Mouse (Mus musculus) right cerebral cortex, adult 18-20 months (tissue): ENCODE measurements around the gene Crtc3.
A peak's percentile ranks its signal among the peaks of the same experiment; 100 is the strongest.

ENCODE experiments used
- DNase-seq: peaks from one replicate; pipeline ENCODE4 v3.0.0; 2022; ENCODE audit warnings: mixed read lengths

The Crtc3 gene

DNA sequence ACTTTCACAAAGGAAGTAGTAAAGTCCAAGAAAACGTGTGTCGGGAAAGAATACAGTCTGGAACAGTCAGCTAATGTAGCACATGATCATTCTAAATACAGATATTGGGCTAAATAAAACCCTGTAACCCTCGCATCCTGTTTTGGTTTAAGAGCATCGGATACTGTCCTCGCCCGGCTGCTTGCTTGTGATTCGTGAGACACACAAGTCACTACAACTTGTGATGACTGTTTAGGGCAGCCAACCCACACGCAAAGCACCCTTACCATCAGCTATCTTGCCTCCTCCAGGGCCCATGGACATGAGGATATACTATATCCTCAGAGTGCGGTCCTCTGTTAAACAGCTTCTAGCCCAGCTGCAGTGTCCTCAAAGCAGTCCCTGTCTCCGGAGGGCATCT, 50.2 kb downstream of the Crtc3 start:
- no peak for DNase-seq

DNA sequence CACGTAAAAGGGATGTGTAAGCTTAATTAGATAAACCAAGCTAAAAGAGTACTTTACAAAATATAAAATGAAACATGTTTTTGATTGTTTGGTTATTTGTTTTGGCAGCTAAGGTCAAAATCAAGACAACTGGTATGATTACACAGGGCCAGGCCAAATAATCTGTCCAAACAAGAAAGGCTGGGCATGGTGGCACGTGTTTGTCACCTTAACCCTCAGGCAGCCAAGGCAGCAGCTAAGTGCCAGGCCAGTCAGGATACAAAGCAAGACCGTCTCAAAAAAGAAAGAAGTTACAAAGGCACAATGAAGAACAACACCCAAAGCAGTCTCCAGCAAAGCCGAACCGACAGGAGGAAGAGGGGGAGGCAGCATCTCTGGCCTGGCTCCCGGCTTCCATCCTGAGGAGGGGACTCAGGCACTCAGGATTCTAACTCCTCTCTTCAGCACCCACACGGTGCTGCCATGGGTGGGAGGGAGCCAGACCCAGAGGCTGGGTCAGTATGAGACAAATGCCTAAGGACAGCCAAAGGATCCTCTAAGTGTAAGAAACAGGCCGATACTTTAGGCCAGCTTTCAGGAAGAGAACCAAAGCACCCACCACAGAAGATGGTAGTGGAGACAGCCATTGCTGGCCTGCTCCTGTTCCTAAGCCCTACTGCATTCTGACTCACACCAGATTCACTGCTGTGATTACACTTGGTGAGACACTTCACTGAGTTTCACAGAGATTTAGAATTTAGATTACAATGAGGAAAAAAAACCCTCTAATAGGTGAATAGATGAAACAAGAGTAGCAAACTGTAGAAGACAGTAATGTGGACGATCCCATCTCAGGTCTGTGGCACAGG, 51.5 kb downstream of the Crtc3 start:
- DNase-seq, result no peak

DNA sequence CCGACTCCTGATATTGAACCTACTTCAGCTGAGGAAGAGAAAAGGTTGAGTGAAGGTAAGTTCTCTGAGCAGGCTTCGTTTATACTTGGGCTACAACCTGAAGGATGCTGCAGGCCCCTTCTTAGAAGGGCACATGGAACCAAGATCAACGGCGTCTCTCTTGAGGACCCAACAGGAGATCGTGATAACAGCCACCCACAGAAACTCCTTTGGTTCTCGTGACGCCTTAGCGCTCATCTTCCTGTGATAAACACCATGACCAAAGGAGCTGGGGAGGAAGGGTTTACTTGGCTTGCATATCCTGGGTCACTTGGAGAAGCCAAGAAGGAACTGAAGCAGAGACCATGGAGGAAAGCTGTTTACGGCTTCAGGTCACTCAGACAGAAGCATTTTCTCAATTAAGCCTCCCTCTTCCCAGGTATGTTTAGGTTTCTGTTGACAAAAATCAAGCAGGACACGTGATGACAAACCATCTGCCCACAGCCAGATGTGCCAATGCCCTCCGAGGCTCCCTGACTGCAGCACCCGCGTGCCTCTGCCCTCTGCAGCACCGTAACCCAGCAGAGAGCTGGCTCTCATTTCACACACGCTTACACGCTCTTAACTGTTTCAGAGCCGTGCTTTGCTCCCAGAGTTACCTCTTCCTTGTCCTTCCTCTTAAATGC, 52.3 kb downstream of the Crtc3 start:
- DNase-seq, result no peak

DNA sequence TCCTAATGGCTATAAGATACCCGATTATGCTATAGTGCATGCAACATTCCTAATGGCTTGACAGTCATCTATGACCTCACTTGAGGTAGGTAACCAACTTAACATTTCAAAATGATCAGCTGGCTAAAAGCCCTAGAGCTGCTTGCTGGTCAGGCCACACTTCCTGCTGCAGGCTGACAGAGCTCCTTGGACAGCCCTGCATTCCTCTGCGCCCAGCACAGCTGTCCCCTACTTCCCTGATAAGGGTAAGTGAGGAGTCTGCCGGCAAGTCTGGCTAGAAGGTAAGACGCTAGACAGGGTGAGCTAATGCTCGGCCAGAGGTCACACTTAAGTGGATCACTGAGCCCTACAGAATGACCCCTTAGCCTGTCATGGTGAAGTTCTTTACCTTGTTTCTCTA, 52.8 kb downstream of the Crtc3 start:
- DNase-seq, result no peak

DNA sequence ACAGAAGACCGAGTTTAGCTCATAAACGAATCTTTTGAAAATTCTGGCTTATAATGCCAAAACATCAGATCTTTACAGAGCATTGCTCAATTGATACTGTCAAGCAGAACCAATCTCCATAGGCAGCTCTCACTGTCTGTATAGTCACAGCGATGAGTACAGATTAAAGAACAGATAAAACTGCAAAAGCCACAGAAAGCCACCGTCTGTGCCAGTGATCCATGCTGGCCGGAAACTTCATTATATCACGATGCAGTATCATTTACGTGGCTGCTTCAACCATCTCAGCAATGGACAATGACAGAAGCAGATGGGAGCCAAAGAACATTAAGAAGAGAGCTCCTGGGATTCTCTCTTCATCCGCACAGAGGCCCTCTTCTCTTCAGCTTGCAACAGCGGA, 53.9 kb downstream of the Crtc3 start:
- no peak for DNase-seq

DNA sequence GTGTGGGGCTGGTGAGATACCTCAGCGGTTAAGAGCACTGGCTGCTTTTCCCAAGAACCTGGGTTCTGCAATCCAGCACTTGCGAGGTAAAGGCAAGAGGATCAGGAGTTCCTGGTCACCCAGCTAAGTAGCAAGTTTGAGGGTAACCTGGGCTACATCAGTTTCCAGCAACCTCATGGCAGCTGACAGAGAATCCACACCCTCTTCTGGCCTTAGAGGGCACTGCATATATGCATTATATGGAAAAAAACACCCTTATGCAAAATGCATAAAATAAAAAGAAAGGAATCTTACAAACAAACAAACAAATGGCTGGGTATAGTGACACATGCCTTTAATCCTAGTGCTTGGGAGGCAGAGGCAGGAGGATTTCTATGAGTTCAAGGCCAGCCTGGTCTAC, 55.0 kb downstream of the Crtc3 start:
- no peak for DNase-seq

DNA sequence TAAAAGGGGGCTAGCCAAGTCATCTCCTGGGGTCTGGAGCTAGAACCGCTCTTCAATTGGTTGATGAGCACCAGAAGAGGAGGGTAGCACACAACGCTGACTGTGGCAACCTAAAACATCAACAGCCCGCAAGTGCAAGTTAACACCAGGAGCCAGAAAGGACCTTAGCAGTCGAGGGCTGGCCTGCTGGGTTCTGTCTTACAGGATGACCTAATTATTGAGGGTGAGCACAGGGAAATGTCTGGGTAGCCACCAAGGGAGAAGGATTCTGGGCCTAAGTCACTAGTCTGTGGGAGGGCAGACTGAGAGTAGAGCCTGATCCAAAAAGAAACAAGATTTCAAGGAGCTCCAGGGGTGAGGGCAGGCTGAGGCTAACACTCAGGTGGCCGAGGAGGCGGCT, 56.7 kb downstream of the Crtc3 start:
- no peak for DNase-seq

DNA sequence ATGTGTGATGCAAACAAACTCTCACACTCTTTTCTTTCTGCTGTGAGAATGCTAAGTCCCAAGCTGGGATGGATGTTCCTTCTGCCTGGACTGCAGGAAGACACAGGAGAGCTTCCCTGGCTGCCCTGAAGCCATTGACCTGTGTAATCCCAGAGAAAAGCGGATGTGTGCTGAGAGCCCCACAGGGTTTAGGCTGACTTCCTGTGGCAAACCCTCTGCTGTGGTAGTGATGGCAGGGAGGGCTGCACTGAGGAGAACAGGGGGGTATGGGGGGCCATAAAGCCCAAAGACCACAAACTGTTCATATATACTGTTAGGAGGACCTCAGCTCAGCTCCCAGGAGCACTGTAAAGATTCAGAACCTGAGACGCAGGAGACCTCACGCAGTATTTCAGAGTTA, 57.3 kb downstream of the Crtc3 start:
- DNase-seq, result no peak

DNA sequence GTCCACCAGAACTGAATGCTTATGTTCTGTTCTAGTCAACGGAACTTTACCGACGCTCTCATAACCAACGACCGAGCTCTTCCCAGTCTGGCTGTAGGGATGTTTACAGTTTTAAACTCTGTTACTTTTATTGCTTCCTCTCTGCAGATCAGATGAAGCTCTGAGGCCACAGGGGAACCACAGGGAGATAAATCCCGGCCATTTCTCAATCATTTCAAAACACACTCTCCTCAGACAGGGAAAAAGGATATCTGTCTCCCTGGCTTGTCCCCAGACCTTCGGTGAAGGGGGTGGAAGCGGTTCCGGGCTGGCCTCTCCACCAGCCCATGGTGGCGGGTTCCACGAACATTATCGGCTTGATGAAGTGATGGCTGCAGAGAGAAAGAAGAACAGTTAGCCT, 59.3 kb downstream of the Crtc3 start:
- no peak for DNase-seq

DNA sequence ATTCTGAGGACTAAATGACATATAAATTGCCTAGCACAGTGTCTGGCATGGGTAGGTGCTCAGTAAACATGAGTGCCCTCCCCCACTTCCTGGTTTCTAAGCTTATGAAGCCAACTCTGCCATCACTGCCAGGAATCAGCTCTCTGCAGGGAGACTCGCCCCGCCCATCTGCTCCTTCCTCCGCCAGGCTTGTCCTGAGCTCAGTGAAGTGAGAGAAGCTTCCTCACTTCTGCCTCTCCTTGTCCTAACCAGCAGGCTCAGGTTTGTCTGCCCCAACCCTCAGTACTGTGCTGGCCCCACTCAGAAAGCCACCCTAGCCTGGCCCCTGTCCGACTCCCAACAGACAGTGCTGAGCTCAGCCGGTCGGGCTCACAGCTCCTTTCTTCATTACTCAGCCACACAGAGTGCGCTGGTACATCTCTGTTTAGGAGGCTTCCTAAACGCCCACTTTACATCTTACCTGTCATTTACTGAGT, 59.9 kb downstream of the Crtc3 start:
- peak; percentile 48 for DNase-seq

DNA sequence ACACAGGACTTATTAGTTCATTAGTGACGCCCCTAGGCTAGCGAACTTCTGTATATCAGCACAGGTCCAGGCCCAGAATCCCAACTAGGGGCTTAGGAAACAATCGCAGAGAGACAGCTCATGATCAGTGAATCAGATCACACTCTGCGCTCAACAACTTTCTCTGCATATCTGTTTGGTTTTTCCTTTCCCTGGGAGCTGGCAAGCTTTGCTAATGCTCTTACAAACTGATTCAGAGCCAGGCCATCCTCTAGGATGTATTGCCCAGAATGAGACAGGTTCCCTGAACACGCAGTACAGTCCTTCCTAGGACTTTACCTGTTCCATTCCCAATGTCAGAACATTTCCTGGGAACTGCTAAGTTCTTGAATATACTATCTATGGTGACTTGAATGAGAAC, 61.7 kb downstream of the Crtc3 start:
- DNase-seq, result no peak

DNA sequence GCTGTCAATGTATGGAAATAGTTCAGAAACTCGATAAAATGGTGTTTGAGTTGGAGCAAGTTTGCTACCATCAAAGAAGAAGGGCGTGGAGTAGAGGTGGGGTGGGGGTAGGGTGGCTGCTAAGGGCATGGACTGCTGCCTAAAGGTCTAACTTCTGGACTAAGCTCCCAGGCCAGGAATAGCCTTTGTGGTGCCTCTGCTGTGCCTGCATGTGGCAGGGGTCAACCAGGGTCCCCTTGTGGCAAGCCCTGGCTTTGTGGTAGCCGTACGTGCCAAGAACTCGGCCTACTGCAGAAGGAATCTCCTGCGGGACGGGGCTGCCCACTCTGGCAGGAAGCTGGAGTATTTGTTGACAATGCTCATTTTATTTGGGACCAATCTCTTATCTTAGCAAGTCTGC, 62.8 kb downstream of the Crtc3 start:
- DNase-seq, result no peak

DNA sequence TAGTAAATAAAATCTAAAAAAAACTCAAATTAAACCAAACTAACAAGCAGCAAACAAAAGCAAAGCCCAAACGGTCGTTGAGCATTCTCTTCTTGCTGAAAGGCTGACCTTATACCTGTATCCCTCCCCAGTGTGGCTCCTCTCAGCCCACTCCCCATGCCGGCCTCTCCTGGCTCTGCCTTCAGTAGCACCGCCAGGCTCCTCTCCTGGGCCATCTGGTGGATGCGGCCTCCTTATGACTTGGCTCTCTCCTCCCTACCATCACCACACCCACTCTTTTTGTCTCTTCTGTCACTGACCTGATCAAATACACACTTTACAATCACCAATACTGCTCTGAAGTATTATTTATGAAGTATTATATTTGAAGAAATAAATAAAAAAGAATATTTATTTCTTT, 65.4 kb downstream of the Crtc3 start:
- no peak for DNase-seq

DNA sequence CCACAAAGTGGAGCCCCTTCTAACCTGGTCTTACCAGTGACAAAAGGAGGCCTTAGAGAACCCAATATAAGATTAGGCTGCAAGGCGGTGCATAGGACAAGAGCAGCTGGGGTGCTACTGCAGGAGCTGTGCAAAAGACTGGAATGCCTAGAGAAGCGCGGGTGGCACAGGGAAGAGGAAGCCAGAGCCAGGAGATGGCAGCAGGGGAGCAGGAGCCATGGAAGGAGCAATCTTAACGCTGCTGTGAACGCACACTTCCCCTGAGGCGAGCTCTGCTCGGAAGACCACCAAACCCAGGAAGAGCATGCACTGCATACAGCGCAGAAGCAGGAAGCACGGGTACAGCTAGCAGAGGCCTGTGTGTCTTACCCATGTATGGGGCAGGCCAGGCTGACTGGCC, 72.6 kb downstream of the Crtc3 start:
- no peak for DNase-seq

DNA sequence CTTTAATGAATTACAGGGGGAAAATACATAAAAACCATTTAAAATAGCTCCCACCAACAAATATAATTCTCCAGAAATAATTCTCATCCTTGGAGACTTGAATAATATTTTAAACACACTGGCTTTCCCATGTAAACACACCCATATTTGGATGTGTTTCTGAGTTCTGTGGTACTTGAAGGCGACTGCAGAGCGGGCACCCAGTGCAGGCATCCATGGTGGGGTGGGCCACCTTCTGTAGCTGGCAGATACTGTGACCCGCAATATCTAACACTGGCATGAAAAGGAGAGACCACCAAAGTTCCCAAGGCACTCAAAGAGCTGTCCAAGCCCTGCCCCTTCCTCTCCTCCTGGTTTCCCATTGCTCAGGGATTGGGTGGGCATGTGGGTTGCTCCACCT, 74.6 kb downstream of the Crtc3 start:
- no peak for DNase-seq

DNA sequence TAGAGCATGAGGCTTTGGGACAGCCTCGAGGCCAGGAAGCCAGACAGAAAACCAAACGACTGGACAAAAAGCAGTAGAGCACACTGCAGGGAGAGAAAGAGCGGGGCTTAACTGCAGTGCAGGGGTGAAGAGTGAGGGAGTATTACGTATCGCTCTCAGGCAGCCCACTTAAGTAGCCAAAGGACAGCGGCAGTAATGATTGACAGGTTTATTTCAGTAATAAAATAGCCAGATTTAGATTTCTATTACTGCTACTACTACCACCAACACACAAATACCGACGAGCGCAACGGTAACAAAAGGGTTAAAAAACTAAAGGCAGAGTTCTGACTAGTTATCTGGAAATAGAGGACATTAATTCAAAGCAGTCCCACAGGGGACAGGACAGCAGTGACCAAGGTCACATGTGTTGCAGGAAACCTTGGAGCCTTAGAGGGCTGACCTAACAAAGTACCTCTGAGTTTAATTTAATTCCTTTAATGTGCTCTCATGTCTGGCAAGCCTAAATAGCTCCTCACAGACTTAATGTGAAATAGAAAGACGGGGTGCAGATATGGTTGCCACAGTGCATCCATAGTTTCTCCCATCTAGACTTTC, 76.4 kb downstream of the Crtc3 start:
- no peak for DNase-seq

DNA sequence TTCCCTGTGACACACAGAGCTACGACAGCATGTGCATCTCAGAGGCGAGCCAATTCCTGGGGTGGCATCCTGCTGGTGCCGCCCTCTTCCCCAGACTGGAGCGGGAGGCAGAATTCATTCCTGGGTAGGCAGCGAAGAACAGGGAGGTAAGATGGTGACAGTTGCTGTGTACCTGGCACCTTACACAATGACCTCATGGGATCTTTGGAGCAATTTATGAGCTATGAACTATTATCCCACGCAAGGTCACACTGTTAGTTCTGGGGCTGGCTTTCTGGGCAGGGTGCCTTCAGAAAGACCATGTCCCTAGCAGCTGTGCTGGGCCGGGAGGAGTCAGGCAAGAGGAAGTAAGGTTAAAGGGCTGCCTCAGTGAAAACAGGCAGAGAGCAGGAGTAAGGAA, 77.0 kb downstream of the Crtc3 start:
- no peak for DNase-seq

DNA sequence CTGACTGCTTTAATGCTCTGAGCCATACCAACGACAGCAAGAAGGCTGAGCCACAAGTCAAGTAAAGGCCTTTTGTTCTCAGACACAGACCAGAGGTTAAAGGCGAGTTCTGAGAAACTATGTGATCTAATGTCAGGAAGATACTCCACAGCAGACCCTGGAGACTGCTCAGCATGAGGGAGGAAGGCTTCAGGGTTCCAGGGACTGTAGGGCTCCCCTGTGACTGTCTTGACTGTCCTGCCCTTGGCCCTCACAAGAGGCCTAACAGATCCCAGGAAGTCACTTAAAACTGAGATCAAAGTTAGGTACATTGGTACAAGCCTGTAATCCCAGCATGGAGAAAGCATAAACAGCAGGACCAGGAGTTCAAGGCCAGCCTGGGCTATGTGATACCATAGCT, 81.2 kb downstream of the Crtc3 start:
- no peak for DNase-seq

DNA sequence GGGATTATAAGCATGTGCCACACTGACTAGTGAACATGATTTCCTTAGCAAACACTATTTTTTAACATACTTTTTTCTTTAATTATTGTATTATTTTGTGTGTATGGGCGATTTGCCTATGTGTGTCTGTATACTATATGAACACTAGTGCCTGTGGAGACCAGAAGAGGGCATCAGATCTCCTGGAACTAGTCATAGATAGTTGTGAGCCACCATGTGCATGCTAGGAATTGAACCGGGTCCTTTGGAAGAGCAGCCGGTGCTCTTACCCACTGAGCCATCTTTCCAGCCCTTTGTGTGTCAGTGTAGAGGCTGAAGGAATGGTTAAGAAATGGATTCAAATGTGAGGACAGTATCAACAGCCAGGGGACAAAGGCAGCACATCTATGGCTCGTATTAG, 82.2 kb downstream of the Crtc3 start:
- DNase-seq, result no peak

DNA sequence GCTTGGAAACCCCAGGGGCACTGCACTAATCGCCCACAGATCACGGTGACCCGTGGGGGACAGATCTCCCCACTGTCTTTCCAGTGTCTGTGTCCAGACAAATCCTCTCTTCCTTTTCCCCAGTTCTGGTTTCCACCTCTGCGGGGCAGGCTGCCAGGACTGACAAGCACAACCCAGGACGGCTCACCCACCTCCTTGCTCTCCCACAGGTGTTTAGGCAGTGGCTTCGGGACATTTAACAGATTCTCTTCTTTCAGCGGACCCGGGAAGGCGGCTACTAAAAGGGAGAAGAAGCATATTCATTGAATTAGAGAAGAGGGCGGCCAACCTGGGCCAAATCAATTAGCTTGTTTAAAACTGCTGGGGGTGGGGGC, 83.1 kb downstream of the Crtc3 start:
- no peak for DNase-seq

DNA sequence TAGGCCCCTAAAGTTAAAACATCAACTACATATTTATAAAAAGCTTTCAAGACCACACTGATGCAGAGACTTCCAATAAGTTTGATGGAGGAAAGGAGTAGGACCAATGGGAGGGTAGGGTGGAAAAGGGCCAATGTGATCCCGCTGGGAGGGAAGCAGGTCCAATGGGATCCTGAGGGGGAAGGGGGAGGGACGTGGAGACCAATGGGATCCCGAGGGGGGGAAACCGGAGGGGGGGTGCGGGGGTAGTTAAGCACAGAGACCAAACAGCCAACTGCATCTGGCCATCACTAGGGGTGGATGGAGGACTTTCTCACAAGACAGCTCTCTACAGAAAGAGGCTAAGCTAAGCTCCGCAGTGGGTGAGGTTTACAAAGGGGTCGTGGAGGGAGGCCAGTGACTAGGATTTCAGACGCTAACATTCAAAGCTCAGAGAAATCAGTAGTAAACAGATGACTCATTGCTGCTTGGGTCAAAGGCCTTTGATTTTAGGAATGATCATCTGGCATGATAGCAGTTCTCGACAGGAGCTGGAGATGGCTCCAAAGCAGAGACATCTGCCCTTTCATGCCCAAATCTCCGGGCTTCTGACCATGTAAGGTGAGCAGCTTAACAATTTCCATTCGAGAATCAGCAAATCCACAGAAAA, 83.6 kb downstream of the Crtc3 start:
- no peak for DNase-seq

DNA sequence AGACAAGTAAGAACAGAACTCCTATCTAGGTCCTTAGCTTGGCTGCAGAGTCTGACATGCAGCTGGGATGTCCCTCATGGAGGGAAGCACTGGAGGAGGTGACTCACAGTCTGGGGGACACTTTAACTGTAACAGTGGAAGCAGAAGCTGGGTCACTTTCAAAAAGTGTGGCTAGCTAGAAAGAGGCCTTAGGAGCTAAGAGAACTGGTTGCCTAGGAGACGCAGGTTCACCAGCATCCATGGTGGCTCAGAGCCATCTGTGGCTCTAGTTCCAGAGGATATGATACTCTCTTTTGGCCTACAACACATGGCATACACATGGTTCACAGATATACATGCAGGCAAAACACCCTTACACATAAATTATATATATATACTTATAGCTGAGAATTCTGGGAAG, 86.1 kb downstream of the Crtc3 start:
- peak; percentile 55 for DNase-seq

DNA sequence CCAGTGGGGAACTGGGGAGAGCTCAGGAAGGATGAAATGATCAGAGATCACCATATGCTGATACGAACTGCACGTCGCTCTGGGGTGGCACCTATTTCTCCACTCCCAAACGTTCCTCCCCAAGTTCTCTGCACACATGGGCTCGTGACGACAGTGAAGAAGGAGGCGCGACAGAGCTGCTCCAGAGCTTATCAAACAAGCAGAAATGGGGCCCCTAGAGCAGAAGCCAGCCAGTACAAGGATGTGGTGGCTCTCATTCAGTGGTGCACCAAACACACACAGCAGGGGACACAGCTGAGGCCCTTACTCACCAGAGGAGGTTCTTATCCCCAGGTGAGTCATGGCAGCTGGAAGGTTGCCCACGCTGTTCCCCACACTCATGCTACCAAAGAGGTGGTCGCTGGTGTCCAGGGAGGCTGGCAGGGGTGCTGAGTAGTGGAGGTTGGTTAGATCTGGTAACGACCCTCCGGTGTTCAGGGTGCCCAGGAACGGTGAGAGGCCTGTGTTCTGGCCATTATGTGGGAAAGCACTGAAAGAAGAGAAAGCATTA, 90.2 kb downstream of the Crtc3 start:
- no peak for DNase-seq
